ENCODE assay signal across 20 mouse cellular contexts in the genomic region with DNA sequence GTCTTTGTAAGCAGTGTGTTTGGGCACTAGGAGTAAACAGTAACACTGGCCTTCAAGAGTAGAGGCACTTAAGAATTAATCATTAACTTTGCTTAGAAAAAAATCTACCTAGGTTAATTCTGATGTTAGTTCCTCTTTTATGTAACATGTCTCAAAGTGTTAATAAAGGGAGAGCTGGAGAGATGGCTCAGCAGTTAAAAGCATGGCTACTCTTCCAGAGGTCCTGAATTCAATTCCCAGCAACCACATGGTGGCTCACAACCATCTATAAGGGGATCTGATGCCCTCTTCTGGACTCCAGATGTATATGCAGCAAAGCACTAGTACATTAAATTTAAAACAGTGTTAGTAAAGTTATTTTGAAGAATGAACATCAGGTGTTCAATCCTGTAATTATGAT.
A peak's percentile ranks its signal among the peaks of the same experiment; 100 is the strongest.
DNase-seq lines count a peak whose midpoint lies in the region; ATAC-seq and TF ChIP-seq lines count a peak whose summit lies in the region.
"Had no signal": no experiment of that assay in that cellular context is flagged by ENCODE, and none has a peak within 500 bp of the region (broad histone marks: within the 10 kb centered on the region; RNA-seq: fewer than 3 reads in every experiment).

No protein-coding gene starts in this region.

- no peak overlapping the region for H3K27ac ChIP-seq in lung, embryonic 14.5 days (ENCODE audit: low read depth)
- H3K27ac ChIP-seq: embryonic facial prominence, embryonic 10.5 days; forebrain, embryonic 12.5 days; liver, embryonic 14.5 days had no signal

- H3K4me2 ChIP-seq in lung, embryonic 14.5 days: no peak overlapping the region
- H3K4me2 ChIP-seq: forebrain, embryonic 12.5 days; heart, embryonic 11.5 days had no signal

- DNase-seq in kidney, adult 9 months: peak; percentile 73
- no peak for DNase-seq in kidney, adult 18-20 months
- DNase-seq in lung, embryonic 14.5 days: no peak
- no peak for DNase-seq in lung, postnatal 4 days
- DNase-seq in ES-CJ7 (ENCODE audit: low read depth, low spot score) (peak; percentile 27), adipocyte (ENCODE audit: low spot score) (no peak)
- peak; percentile 43 for DNase-seq in induced T-regulatory cell, adult 2 months (ENCODE audit: low read depth)
- DNase-seq: adrenal gland, adult 2 months; cerebellum, adult 2 months; gastrocnemius, postnatal 25 days; heart, postnatal 10 days; layer of hippocampus, adult 9-11 months; lung, postnatal 36 days; retina, postnatal 1 day; thymus, postnatal 25 days had no signal

- TF ChIP-seq CTCF in lung, embryonic 14.5 days (IDR thresholded peaks at IDR 0.05; ENCODE audit: low read depth): peak; percentile 10; the same call in 1 of the 2 replicates

- H3K27me3 ChIP-seq in lung, embryonic 14.5 days (ENCODE audit: insufficient read depth, low read length): no peaks in the 10 kb centered on the region; the same call in 1 of the 2 replicates
- H3K27me3 ChIP-seq: forebrain, embryonic 12.5 days had no signal

- H3K36me3 ChIP-seq in lung, embryonic 14.5 days (ENCODE audit: insufficient read depth): no peaks in the 10 kb centered on the region
- H3K36me3 ChIP-seq: embryonic facial prominence, embryonic 10.5 days; forebrain, embryonic 12.5 days; G1E had no signal

- no peak overlapping the region for H3K4me3 ChIP-seq in lung, embryonic 14.5 days (ENCODE audit: low read depth, low read length)
- H3K4me3 ChIP-seq: embryonic facial prominence, embryonic 10.5 days; forebrain, embryonic 12.5 days had no signal

- ATAC-seq in lung, embryonic 14.5 days (ENCODE audit: insufficient read depth): no peak

- no peak overlapping the region for H3K9ac ChIP-seq in lung, embryonic 14.5 days
- H3K9ac ChIP-seq: forebrain, embryonic 12.5 days; liver, embryonic 14.5 days had no signal

- no peaks in the 10 kb centered on the region for H3K9me3 ChIP-seq in lung, embryonic 14.5 days (ENCODE audit: low read depth, low read length)
- H3K9me3 ChIP-seq: embryonic facial prominence, embryonic 10.5 days; forebrain, embryonic 12.5 days; G1E had no signal

- no peaks in the 10 kb centered on the region for H3K4me1 ChIP-seq in lung, embryonic 14.5 days (ENCODE audit: insufficient read depth)
- H3K4me1 ChIP-seq: embryonic facial prominence, embryonic 10.5 days; forebrain, embryonic 12.5 days had no signal

Comparison
In these comparisons a context has a peak if more than half of its experiments do, and no peak if none do; other contexts are left out.
1. DNase-seq: peak in kidney, adult 9 months (single experiment), ES-CJ7 (single experiment) and induced T-regulatory cell, adult 2 months (single experiment); none in kidney, adult 18-20 months (single experiment), lung, embryonic 14.5 days (single experiment), lung, postnatal 4 days (0 of 2) and adipocyte (single experiment).